8 mouse cellular contexts compared by ENCODE assay signal in genomic region chr14:55490361-55491201, GRCm38 (mm10). TPM values are rescaled to one million over a fixed set of nuclear protein-coding genes. Genes with fewer than 3 reads are reported as not detected.
DNase-seq lines count a peak whose midpoint lies in the region; ATAC-seq lines count a peak whose summit lies in the region.

TSS of gene Carmil3 (plus strand) at chr14:55490651.

- H3K4me1 ChIP-seq in hindbrain, embryonic 15.5 days (replicated peaks): peaks cover 26% of the 10 kb centered on the region

- no peaks in the 10 kb centered on the region for H3K27me3 ChIP-seq in hindbrain, embryonic 15.5 days

- under 1% methylated on average over 68 of the region's 68 CpGs for WGBS in hindbrain, embryonic 15.5 days

- peak; percentile 73 for DNase-seq in NIH3T3 (ENCODE audit: low read depth)
- peak; percentile 94 to 96 for DNase-seq in cerebellum, postnatal 10 days
- DNase-seq in frontal cortex, postnatal 25 days (ENCODE audit: low spot score in 2 of 2): peak; percentile 64 to 72
- peak; percentile 74 to 85 for DNase-seq in left cerebral cortex, adult 18-20 months (ENCODE audit: low spot score in 2 of 2)
- DNase-seq in lung, postnatal 25 days (ENCODE audit: low spot score): peak; percentile 43
- DNase-seq in retina, postnatal 1 day: peak; percentile 94
- DNase-seq in urinary bladder, postnatal 14 days (ENCODE audit: low spot score): peak; percentile 58

- peak within 1 kb of the TSS; percentile 90 for H3K4me2 ChIP-seq in hindbrain, embryonic 15.5 days

- peaks cover 6% of the 10 kb centered on the region for H3K36me3 ChIP-seq in hindbrain, embryonic 15.5 days

- H3K4me3 ChIP-seq in hindbrain, embryonic 15.5 days: peak within 1 kb of the TSS; percentile 92

- no peaks in the 10 kb centered on the region for H3K9me3 ChIP-seq in hindbrain, embryonic 15.5 days

- H3K9ac ChIP-seq in hindbrain, embryonic 15.5 days: peak within 1 kb of the TSS; percentile 99

- peak; percentile 93 for ATAC-seq in hindbrain, embryonic 15.5 days (ENCODE audit: low FRiP score, low read depth)

- H3K27ac ChIP-seq in hindbrain, embryonic 15.5 days (replicated peaks): peak within 1 kb of the TSS; percentile 95

RNA-seq across cellular contexts. Expression of gene Carmil3, which starts in this region (rescaled TPM):
- 26.3 and 30.5 TPM in 2 replicates for polyA plus RNA-seq in hindbrain, embryonic 15.5 days (2015; fragmentation: Nextera tagmentation; extraction: Ambion mirVana)
- total RNA-seq in left cerebral cortex, adult 18-20 months (2021): 10 to 100 TPM; 38.0 to 49.1 TPM

Comparison
In these comparisons a context has a peak if more than half of its experiments do, and no peak if none do; other contexts are left out.
1. Peak in every context shown above with its lines: DNase-seq, ATAC-seq, H3K4me3 ChIP-seq and H3K27ac ChIP-seq.
2. DNase-seq: peak in every context shown above with its lines; median percentile 95 in cerebellum, postnatal 10 days; 94 in retina, postnatal 1 day; 80 in left cerebral cortex, adult 18-20 months; 73 in NIH3T3; 68 in frontal cortex, postnatal 25 days; 58 in urinary bladder, postnatal 14 days; 43 in lung, postnatal 25 days.